Mouse (Mus musculus) olfactory bulb, adult 2 months (tissue): ENCODE measurements at regions not wholly inside any gene's neighbourhood (a gene's known extent, or its start where the extent isn't known, plus 50 kb on each side); places are given as distances from the start of the nearest gene placed in this dataset.

ENCODE experiments used
- H3K27ac ChIP-seq: fragments of 200-500 bp; 2 replicates; pipeline ENCODE4 v1.5.1; 2012; ENCODE audit warnings: low read depth, low read length; ENCODE audit not compliant: insufficient read depth
- H3K4me1 ChIP-seq: fragments of 200-500 bp; 2 replicates; pipeline ENCODE4 v1.6.1; 2012; ENCODE audit warnings: low read length; ENCODE audit not compliant: control insufficient read depth, insufficient read depth
- H3K4me3 ChIP-seq: fragments of 200-500 bp; 2 replicates; pipeline ENCODE4 v1.5.1; 2012; ENCODE audit warnings: mild to moderate bottlenecking, low read depth, low read length, moderate library complexity; ENCODE audit not compliant: insufficient read depth
- CTCF ChIP-seq: fragments of 200-500 bp; IDR thresholded peaks from 2 replicates; pipeline ENCODE4 v1.5.1; 2012; ENCODE audit warnings: low read depth, mild to moderate bottlenecking, low read length, moderate library complexity; ENCODE audit not compliant: insufficient read depth
- POLR2A ChIP-seq: fragments of 200-500 bp; IDR thresholded peaks from 2 replicates; pipeline ENCODE4 v1.6.1; 2012; ENCODE audit warnings: mild to moderate bottlenecking, low read depth, low read length, moderate library complexity; ENCODE audit not compliant: insufficient read depth
- WGBS: fragments of 180-500 bp; shearing (Covaris S2); methylation state at CpG from one replicate; pipeline ENCODE4 v1.1.7; 2018; 5-methylcytosine and 5-hydroxymethylcytosine counted together

- no peak overlapping the region for H3K4me3 ChIP-seq
- WGBS = 95% methylated on average over 4 of the region's 4 CpGs
- TF ChIP-seq POLR2A (no peak), CTCF (no peak)
- no peak overlapping the region for H3K27ac ChIP-seq
- no peaks in the 10 kb centered on the region for H3K4me1 ChIP-seq
Observed at GRCm38 (mm10) chr12:16018237-16018636, 201.5 kb upstream of the Trib2 start.

GRCm38 (mm10) chr12:16016621-16017020 is 199.9 kb upstream of the Trib2 start:
- TF ChIP-seq POLR2A (no peak), CTCF (no peak)
- peaks cover 4% of the 10 kb centered on the region for H3K4me1 ChIP-seq
- no peak overlapping the region for H3K27ac ChIP-seq
- WGBS = 100% methylated on average over 1 of the region's 1 CpGs
- no peak overlapping the region for H3K4me3 ChIP-seq

GRCm38 (mm10) chr12:16015596-16015995 is 198.9 kb upstream of the Trib2 start:
- Histone ChIP-seq H3K27ac (no peak overlapping the region), H3K4me3 (no peak overlapping the region), H3K4me1 (peaks cover 8% of the 10 kb centered on the region)
- WGBS = 86% methylated on average over 8 of the region's 8 CpGs
- TF ChIP-seq POLR2A (no peak), CTCF (no peak)

- H3K4me1 ChIP-seq = peaks cover 13% of the 10 kb centered on the region
- no peak for TF ChIP-seq CTCF
- TF ChIP-seq POLR2A = no peak
- 97% methylated on average over 1 of the region's 1 CpGs for WGBS
- no peak overlapping the region for H3K4me3 ChIP-seq
- H3K27ac ChIP-seq = no peak overlapping the region
Observed at GRCm38 (mm10) chr12:16014679-16015078, 198.0 kb upstream of the Trib2 start.

- 94% methylated on average over 6 of the region's 6 CpGs for WGBS
- TF ChIP-seq POLR2A = no peak
- TF ChIP-seq CTCF = no peak
- Histone ChIP-seq H3K4me3 (no peak overlapping the region), H3K27ac (no peak overlapping the region), H3K4me1 (peaks cover 13% of the 10 kb centered on the region)
Observed at GRCm38 (mm10) chr12:16013861-16014630, 197.3 kb upstream of the Trib2 start.

- Histone ChIP-seq H3K4me1 (peaks cover 13% of the 10 kb centered on the region), H3K4me3 (no peak overlapping the region), H3K27ac (no peak overlapping the region)
- TF ChIP-seq POLR2A (no peak), CTCF (no peak)
- 84% methylated on average over 2 of the region's 2 CpGs for WGBS
Observed at GRCm38 (mm10) chr12:16013354-16013753, 196.6 kb upstream of the Trib2 start.

- Histone ChIP-seq H3K4me1 (peaks cover 13% of the 10 kb centered on the region), H3K27ac (no peak overlapping the region), H3K4me3 (no peak overlapping the region)
- no peak for TF ChIP-seq CTCF
- no peak for TF ChIP-seq POLR2A
- 86% methylated on average over 4 of the region's 4 CpGs for WGBS
Observed at GRCm38 (mm10) chr12:16012081-16012480, 195.4 kb upstream of the Trib2 start.

GRCm38 (mm10) chr12:16009822-16010620 is 193.3 kb upstream of the Trib2 start:
- no peak overlapping the region for H3K27ac ChIP-seq
- no peak for TF ChIP-seq CTCF
- no peak for TF ChIP-seq POLR2A
- H3K4me3 ChIP-seq = no peak overlapping the region
- 65% methylated on average over 10 of the region's 10 CpGs for whole genome bisulfite sequencing
- H3K4me1 ChIP-seq = peaks cover 13% of the 10 kb centered on the region
